Mouse (Mus musculus): ENCODE measurements around the gene Rnase10. TPM values are rescaled to one million over a fixed set of nuclear protein-coding genes. Genes with fewer than 3 reads are reported as not detected.
A peak's percentile ranks its signal among the peaks of the same experiment; 100 is the strongest.

Gene Rnase10
- total RNA-seq, 1 experiment from 2014 or later, result not detected

DNA sequence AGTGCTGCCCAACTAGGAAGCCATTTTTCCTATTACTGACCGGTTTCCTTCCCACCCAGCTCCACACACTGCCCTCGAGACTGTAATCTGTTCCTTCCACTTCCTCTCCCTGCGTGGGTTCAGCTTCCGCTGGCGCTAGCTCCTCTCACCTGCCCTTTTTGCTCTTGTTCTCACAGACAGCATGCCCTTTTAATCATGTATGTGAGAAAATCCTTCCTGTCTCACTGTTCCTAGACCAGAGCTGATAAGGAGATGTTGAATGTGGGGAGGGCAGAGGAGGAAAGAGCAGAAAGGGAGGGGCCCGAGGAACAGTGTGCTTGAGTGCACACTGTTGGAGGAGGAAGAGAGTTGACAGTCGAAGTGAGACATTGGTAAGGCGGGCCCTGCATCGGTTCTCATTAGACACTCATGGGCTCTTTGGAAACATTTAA, 49.9 kb downstream of the Rnase10 start, which contains the start of gene Rnase12:
Gene Rnase12, minus strand, starts transcription at position 261 of the 431 bp plus-strand sequence.
- ATAC-seq (replicated peaks; ENCODE audit: insufficient number of reproducible peaks, low FRiP score, low TSS enrichment, poor library complexity, severe bottlenecking), result 0 out of 2 replicates have a peak, but pooled peaks have one; percentile 19

Other genes with a start within 250 kb of the Rnase10 start
- gene Ttc5, start 222.2 kb upstream of the Rnase10 start, total RNA-seq (2017), result 55.8 to 70.2 TPM (median 65.8 TPM) in 3 replicates
- not detected in 3 replicates for gene Ccnb1ip1, start 200.0 kb upstream of the Rnase10 start, total RNA-seq (2017)
- gene Parp2, start 199.9 kb upstream of the Rnase10 start, total RNA-seq (2017), result 85.4 to 96.9 TPM (median 86.6 TPM) in 3 replicates
- gene Tep1, start 137.2 kb upstream of the Rnase10 start, total RNA-seq (2017), result 60.9 to 144 TPM (median 125 TPM) in 3 replicates
- gene Klhl33, start 110.2 kb upstream of the Rnase10 start, total RNA-seq (2017), result not detected in 3 replicates
- gene Osgep, start 82.9 kb upstream of the Rnase10 start, total RNA-seq (2017), result 51.7 to 66.4 TPM (median 58.2 TPM) in 3 replicates
- gene Apex1, start 82.8 kb upstream of the Rnase10 start, total RNA-seq (2017), result 8.5 to 22.9 TPM (median 11.7 TPM) in 3 replicates
- 34.7 to 50.0 TPM (median 44.9 TPM) in 3 replicates for gene Pip4p1, start 76.9 kb upstream of the Rnase10 start, total RNA-seq (2017)
- gene Pnp, start 76.7 kb upstream of the Rnase10 start, total RNA-seq (2017), result 61.9 to 69.4 TPM (median 68.2 TPM) in 3 replicates
- gene Gm49342, start 63.2 kb upstream of the Rnase10 start, total RNA-seq (2017), result 8.7 to 29.0 TPM (median 10.8 TPM) in 3 replicates
- gene Pnp2, start 51.8 kb upstream of the Rnase10 start, total RNA-seq (2017), result 1.9 to 3.0 TPM (median 1.9 TPM) in 3 replicates
- gene Rnase9, start 34.1 kb downstream of the Rnase10 start, total RNA-seq (2017), result not detected in 3 replicates
- not detected in 3 replicates for gene Rnase11, start 42.4 kb downstream of the Rnase10 start, total RNA-seq (2017)
- gene Rnase12, start 49.9 kb downstream of the Rnase10 start, total RNA-seq (2017), result 1.1 TPM in 1 of 3 replicates, not detected in the others
- gene Olfr750, start 66.7 kb downstream of the Rnase10 start, total RNA-seq (2017), result not detected in 3 replicates
- gene Rnase4, start 83.3 kb downstream of the Rnase10 start, total RNA-seq (2017), result 10.2 to 19.2 TPM (median 14.1 TPM) in 3 replicates
- gene Ang, start 83.4 kb downstream of the Rnase10 start, total RNA-seq (2017), result 0.75 to 1.2 TPM in 2 of 3 replicates, not detected in the other
- not detected in 3 replicates for gene Eddm3b, start 106.7 kb downstream of the Rnase10 start, total RNA-seq (2017)
- gene Rnase6, start 116.2 kb downstream of the Rnase10 start, total RNA-seq (2017), result 198 to 426 TPM (median 345 TPM) in 3 replicates
- not detected in 3 replicates for gene Rnase1, start 139.0 kb downstream of the Rnase10 start, total RNA-seq (2017)
- not detected in 3 replicates for gene Rnase2b, start 154.5 kb downstream of the Rnase10 start, total RNA-seq (2017)
- gene Ang2, start 191.4 kb downstream of the Rnase10 start, total RNA-seq (2017), result not detected in 3 replicates
- gene Ear14, start 195.6 kb downstream of the Rnase10 start, total RNA-seq (2017), result not detected in 3 replicates
- gene Rnase2a, start 248.4 kb downstream of the Rnase10 start, total RNA-seq (2017), result not detected in 3 replicates

All from monocyte, adult 5-6 weeks (primary cell).